Mouse (Mus musculus) embryo, embryonic 11.5 days (tissue): ENCODE results near the gene Olfr323.

Experiments
- DNase-seq: peaks from one replicate; pipeline ENCODE4 v3.0.0-alpha.2; 2012; ENCODE audit warnings: low read depth, low spot score

Gene Olfr323

DNA sequence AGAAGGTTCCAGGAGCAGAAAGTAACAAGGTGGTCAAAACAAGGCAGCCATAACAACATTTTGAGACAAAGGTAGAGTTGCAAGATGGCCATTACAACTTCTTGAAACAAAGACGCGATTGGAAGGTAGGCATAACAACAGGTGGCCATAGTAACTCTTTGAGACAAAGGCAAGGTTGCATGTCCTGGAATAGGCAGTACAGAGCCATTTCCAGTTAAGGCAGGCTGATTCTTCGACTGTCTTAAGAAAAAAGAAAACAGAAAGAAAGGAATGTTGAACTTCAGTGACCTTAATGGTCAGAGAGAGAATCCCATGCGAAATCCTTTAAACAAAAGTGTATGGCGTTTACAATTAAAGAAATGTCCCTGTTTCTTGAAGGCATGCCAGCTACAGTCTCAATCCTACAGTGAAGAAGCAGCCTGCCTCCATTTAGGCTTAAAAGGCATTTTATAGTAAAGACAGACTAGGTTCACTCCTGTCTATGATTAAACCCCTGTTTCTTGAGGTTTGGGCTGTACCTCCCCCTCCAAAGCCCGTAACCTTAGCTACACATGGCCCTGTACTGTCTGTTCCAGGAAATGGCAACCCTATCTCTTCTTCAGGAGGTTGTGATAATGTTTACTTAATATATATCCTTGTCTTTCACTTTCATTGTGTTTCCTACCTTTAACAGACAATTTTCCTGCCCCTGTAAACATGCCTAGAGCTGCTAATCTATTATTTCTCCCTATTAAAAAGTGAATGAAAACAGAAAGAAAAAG is 27.3 kb downstream of the Olfr323 start:
- DNase-seq: no peak

DNA sequence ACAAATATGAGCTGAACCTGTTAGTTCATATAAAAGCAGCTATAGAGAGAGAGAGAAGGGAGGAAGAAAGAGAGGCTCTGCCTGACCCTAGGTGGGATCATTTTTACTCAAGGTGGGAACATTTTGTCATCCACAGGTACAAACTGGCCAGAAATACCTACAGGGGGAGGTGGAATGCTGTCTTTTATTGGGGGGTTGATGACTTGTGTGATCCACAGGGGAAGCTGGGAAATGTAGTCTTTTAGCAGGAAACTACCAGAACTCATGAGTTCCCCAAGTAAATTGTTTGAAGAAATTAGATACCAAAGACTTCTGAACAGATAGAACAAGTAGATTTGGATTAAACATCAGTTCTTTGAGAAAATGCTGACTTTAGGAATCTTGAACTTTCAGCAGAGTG is 28.2 kb downstream of the Olfr323 start:
- DNase-seq: no peak

GRCm38 (mm10) chr11:58597837-58598236 is 32.5 kb downstream of the Olfr323 start:
- no peak for DNase-seq

DNA sequence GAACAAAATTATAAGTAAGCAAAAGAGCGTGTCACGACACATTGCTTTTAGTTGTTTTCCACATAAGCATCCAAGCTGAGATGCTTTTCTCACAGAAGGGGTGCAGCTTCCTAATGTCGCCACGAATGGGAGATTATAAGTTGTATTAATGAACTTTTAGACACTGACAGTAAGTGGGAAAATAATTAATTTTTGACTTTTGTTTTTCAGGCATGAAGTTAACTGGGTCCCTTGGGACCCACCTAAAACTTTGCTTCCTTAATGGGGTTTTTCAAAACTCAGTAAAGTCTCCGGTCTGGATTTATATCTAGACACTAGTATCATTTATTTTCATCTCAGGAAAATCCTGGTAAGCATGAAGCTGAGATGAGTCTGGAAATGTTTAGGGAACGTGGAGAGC is 35.5 kb downstream of the Olfr323 start, which contains the start of gene Olfr324:
Olfr324 (plus strand) TSS at position 301 of the 400 bp plus-strand sequence.
- DNase-seq: no peak

DNA sequence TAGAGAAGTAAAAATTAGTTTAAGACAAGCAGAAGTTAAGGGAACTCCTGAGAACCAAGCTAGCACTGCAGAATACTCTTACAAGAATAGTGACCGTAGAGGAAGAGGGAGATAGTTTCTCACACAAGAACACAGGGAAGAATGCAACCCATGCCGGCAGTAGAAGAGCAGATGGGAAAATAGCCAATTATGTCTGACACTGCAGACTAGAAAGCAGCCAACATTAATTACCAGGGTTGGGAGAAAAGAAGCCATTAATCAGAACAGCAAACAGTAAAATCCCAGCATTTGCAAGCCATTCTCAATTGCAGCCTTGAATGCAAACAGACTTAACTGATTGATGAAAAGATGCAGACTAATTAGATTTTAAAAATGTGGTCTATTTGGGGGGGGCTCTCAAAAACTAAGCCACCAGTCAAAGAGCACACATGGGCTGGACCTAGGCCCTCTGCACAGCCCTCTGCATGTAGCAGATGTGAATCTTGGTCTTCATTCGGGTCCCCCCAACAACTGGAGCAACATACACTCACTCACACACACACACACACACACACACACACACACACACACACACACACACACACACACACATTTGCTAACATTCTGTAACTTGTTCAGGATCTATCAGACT is 41.6 kb downstream of the Olfr323 start:
- no peak for DNase-seq

- DNase-seq: peak; percentile 53
Measured at GRCm38 (mm10) chr11:58587898-58588348, 42.4 kb downstream of the Olfr323 start.

DNA sequence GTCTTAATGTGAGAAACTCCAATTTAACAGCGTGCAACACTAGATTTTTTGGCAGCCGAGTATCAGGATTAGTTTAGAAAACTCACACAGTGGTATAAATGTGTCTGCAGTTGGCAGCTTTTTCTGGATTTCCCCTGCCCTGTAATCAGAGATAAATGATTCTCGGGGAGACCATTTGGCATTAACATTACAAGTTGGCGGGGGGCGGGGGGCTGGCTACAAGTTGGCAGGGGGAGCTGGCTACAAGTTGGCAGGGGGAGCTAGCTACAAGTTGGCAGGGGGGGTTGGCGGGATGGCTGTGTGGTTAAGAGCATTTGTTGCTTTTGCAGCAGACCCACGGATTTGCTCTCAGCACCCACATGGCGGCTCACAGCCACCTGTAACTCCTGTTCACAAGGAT is 51.7 kb downstream of the Olfr323 start:
- DNase-seq: no peak

DNA sequence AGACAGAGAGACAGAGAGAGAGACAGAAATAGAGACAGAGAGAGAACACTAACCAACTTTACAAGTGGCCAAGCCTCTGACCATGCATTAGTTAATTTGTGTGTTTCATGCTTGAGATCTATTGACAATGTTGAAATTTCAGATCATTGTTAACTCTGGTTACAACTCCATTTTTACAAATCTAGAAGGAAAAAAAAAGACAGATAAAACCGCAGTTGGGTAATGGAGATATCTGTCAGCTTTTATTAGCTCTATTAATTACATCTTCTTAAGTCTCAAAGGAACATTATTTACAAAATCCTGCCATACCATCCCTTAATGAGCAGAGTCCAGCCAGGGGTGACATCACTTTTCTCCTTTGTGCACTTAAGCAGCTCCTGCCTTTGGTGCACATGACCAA is 52.9 kb downstream of the Olfr323 start, which contains the start of gene Olfr325:
Olfr325 (plus strand) TSS at position 301 of the 400 bp plus-strand sequence.
- DNase-seq: no peak
